Mouse (Mus musculus) MEL (cell line): ENCODE measurements around the gene Nrf1.

Experiments
- CTCF ChIP-seq, 3 experiments: IDR thresholded peaks in 2 of 3; conservative IDR thresholded peaks in 1 of 3; 2 replicates each; pipeline ENCODE4 v1.5.1; 2011 to 2012; ENCODE audit warnings: low read length in 3 of 3, low read depth in 2 of 3, mild to moderate bottlenecking in 2 of 3, improper control_type of control experiment in 1 of 3, inconsistent platforms in 1 of 3, mixed read lengths in 1 of 3, moderate library complexity in 1 of 3; ENCODE audit not compliant: control insufficient read depth in 1 of 3, insufficient read depth in 1 of 3, poor library complexity in 1 of 3, severe bottlenecking in 1 of 3
- E2F4 ChIP-seq: IDR thresholded peaks from 2 replicates; pipeline ENCODE4 v1.6.1; 2011; ENCODE audit warnings: low read depth, low read length, improper control_type of control experiment, borderline replicate concordance
- POLR2A ChIP-seq, 2 experiments: IDR thresholded peaks; 2 replicates each; pipeline ENCODE4 v1.6.1; 2011 to 2012; ENCODE audit warnings: low read length in 2 of 2, mild to moderate bottlenecking in 2 of 2, control low read depth in 1 of 2, improper control_type of control experiment in 1 of 2, low read depth in 1 of 2, moderate library complexity in 1 of 2; ENCODE audit not compliant: control insufficient read depth in 1 of 2, insufficient read depth in 1 of 2, poor library complexity in 1 of 2
- USF1 ChIP-seq: IDR thresholded peaks from 2 replicates; pipeline ENCODE4 v1.6.1; 2014; ENCODE audit warnings: low read depth, mild to moderate bottlenecking, inconsistent platforms, low read length, improper control_type of control experiment, moderate library complexity

- TF ChIP-seq POLR2A (IDR thresholded peaks at IDR 0.05; ENCODE audit: control insufficient read depth in 1 of 2, insufficient read depth in 1 of 2, low read depth in 1 of 2, low read length in 2 of 2, poor library complexity in 1 of 2): no peak
- TF ChIP-seq E2F4: no peak
- no peak for TF ChIP-seq USF1
- TF ChIP-seq CTCF (IDR thresholded peaks at IDR 0.05 in 2 of 3, conservative IDR thresholded peaks at IDR 0.05 in 1 of 3; ENCODE audit: control insufficient read depth in 1 of 3, insufficient read depth in 1 of 3, low read depth in 2 of 3, low read length in 3 of 3, poor library complexity in 1 of 3, severe bottlenecking in 1 of 3): no peak
Observed at GRCm38 (mm10) chr6:30106091-30106490, 58.3 kb downstream of the Nrf1 start.
